Mouse (Mus musculus): ENCODE results near the gene Fnbp1. TPM values are rescaled to one million over a fixed set of nuclear protein-coding genes. Genes with fewer than 3 reads are reported as not detected.
A peak's percentile ranks its signal among the peaks of the same experiment; 100 is the strongest.

The Fnbp1 gene
- total RNA-seq, 2 experiments from 2014 or later: 97.8 to 101 TPM

DNA sequence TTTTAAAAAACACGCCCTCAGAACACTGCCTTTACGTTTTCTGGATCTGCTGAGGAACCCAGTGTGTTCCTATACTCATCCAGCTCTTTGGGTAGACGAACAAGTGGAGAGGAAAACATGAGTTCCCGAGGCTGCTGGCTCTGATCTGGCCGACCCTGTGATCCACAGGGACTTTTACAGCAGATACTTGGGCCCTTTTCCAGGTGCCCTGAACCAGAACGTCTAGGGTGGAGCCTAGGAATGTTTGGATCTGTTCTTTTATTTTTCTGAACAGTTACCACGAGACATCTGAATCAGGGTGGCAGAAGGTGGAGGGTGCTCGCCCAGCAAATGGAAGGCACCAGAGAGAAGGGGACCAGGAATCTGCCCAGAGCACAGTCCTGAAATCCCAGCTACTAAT lies 42.7 kb downstream of the Fnbp1 start:
- DNase-seq (ENCODE audit: low spot score in 2 of 2): no peak

GRCm38 (mm10) chr2:31098616-31099015 lies 43.2 kb downstream of the Fnbp1 start:
- no peak for DNase-seq (ENCODE audit: low spot score in 2 of 2)

DNA sequence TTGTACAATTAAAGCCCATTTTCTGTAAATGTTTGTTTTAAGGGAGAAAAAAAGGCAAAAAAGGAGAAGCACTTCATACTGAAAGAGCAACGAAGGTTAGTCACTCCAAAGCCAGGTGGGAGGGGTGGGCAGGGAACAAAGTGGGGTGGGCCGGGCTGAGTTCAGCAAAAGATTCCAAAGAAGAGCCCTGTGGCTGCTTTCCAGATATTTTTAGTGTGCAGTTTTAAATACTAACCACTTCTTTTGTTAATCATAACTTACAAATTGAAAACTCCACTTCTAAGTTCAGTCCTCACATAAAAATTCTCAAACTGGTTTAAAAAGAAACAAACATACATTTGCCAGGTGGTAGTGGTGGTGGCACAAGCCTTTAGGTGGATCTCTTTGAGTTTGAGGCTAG lies 44.5 kb downstream of the Fnbp1 start:
- DNase-seq (ENCODE audit: low spot score in 2 of 2): no peak

DNA sequence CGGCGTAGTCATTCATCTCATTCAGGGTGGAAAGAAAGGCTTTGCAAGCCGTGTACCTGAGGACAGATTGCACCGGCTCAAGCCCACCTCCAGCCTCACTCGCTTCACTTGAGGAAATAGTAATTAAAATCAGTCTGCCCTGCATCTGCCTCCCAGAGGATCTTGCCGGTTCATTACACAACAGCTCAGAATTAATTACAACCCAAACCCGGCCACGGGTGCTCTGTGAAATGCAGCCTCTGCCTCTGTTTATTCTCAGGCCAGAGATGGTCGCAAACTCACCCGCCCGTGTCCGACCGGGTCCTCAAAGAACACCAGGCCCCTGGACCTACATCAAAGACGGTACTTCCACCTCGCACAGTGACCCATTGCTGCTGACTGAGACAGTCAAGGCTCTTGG lies 45.7 kb downstream of the Fnbp1 start:
- no peak for DNase-seq (ENCODE audit: low spot score in 2 of 2)

DNA sequence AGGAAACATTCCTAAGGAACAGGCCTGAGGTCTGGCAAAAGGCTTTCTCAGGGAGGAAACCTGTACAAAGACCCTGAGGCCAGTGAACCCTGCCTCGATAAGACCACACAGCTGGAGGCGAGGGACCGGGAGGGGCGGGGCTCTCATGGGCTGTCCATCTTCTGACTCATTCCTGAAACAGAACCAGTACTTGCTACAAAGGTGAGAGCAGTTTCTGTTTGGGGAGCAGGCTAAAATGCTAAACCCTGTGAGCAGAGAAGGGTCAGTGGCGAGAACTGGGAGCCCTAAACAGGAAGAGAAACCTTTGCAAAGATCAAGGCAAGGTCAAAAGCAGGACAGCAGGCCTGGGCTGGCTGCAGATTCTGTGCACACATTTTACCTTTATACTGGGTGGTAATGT lies 47.2 kb downstream of the Fnbp1 start:
- no peak for DNase-seq (ENCODE audit: low spot score in 2 of 2)

- DNase-seq (ENCODE audit: low spot score in 2 of 2): no peak
These were observed 48.9 kb downstream of the Fnbp1 start for GRCm38 (mm10) chr2:31092939-31093338.

GRCm38 (mm10) chr2:31091182-31091581 lies 50.6 kb downstream of the Fnbp1 start:
- no peak for DNase-seq (ENCODE audit: low spot score in 2 of 2)

GRCm38 (mm10) chr2:31089607-31090006 lies 52.2 kb downstream of the Fnbp1 start:
- no peak for DNase-seq (ENCODE audit: low spot score in 2 of 2)

- DNase-seq (ENCODE audit: low spot score in 2 of 2): no peak
These were observed 52.9 kb downstream of the Fnbp1 start for GRCm38 (mm10) chr2:31088871-31089270.

DNA sequence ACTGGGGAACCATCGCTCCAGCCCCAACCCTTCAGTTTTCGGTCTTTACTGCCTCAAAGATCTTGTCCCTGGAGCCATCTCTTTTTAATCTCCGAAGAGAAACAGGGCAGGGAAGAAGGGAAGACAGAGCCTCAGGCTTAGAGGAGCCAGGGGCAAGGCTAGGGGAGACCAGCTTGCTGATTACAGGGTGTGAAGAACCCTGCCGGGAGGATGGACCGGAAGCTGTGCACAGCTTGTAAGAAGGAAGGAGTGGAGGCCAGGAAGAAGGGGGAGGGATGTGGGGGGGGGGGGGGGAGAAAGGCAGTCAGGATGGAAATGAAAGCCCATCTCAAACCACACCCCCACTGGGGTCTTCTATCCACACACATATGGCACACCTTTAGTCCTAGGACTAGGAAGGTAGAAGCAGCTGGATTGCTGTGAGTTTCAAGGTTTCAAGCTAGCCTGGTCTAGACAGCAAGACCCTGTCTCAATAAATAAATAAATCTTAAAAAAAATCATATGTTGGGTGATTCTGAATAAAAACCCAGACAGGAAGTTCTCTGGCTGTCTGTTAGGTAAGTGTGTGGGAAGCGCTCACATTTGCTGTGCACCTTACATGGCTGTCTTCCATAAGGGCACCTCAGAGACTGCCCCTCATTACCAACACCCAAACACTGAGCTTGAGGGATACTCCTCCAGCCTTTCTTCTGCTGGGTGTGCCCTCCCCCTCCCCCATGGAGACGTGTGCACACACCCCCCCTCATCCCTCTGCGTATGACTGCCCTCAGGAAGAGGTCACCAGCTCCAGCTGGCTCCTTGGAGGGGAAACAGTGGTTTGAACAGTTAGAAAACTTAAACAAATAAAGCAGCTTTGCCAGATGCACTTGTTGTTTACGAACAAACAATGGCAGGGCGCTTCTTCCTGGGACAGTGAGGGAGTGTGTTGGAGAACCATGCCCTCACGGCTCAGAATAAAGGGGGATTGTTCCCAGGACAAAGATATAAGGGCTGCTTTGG lies 53.8 kb downstream of the Fnbp1 start:
- peak in 1 of 2 experiments; percentile 20 for DNase-seq (ENCODE audit: low spot score in 2 of 2)

DNA sequence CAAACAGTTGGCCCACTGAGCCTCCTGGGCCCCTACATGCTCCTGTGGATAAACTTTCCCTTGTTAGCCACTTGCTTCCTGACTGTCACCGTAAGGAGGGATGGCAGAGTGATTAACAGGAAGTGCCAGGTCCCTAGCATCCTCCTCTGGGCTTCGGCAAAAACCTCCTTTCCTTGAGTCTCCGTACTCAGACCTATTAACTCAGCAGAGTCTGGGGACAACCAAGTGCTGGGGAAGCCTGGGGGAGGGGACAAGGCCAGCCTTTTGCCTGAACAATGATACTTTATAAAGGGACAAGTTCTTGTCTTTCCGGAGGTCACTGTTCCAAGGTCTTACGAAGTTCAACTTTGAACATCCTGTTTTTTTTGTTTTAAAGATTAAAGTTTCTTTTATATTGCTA lies 54.7 kb downstream of the Fnbp1 start:
- no peak for DNase-seq (ENCODE audit: low spot score in 2 of 2)

DNA sequence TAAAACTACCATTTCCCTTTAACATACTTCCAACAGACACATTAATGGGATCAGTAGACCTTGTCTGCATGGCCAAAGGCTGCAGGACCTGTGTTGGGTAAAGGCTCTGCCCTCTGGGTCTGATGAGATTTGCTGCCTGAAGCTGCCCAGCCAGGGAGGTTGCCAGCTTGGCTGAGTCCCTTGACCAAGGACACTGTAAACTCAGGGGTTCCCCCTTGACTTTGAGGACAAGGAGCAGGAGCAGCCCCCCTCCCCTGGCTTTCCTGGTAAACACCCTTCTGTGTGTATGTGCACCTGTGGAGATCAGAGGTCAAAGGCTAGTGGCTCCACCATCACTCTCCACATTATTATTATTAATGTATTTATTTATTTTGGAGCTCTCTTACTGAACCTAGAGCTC lies 55.3 kb downstream of the Fnbp1 start:
- no peak for DNase-seq (ENCODE audit: low spot score in 2 of 2)

DNA sequence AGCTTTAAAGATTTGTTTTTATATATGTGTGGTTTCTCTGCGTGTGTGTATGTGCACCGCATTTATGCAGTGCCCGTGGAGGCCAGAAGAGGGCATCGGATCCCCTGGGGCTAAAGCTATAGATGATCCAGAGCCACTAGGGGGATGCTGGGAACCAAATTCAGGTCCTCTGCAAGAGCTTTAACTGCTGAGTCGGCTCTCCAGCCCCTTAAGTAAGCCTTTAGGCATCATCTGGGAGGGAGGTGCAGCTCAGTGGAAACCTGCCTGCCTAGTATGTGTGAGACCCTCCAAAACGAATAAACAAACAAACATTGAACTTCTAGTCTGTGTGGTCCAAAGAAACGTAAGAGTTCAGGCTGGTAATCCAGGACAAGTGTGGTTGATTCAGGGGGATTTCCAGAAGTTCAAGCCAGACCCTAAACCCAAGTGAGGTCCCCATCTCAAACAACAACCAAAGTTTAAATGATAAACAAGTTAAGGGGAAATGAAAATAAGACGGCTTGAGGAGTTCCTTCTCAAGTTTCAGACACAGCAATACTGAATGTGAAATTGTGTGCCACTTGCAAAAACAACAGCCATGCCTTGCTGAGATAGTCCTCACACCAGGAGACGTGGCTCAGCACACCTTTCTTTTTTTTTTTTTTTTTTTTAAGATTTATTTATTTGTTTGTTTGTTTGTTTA lies 57.5 kb downstream of the Fnbp1 start:
- DNase-seq (ENCODE audit: low spot score in 2 of 2): no peak

- no peak for DNase-seq (ENCODE audit: low spot score in 2 of 2)
These were observed 58.4 kb downstream of the Fnbp1 start for GRCm38 (mm10) chr2:31083372-31083771.

DNA sequence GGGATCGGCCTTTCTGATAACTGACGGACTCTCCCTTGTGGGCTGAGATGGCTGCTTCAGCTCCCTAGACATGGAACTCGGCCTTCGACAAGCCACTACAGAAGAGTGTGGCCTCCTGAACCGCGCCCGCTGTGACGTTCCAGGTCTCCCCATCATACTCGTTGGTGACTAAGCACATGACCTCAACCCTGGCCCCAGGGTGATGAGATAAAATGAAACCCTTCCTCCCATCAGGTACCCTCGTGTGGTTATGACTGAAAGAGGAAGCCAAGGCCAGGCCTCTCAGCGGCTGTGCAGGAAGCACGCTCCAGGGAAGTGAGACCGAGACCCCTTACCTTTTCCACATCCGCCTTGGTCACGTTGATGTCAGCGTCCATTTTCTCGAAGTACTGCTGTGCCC lies 59.2 kb downstream of the Fnbp1 start:
- DNase-seq (ENCODE audit: low spot score in 2 of 2): no peak

DNA sequence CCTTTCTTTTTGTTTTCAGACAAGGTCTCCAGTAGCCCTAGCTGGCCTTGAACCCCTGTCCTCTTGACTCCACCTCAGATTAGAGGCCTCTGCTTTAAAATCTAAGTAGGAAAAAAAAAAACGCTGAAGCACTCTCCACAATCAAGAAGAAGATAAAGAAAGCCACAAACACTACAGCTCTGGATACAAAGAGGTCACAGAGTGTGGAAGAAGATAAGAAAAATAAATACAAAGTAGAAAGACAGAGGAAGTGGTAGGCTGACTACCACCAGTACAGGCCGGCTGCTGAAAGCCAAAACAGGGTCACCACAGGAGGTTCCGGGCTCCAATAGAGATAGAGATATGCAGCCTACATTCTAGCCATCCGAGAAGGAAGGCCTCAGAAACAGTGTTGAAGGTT lies 60.5 kb downstream of the Fnbp1 start:
- DNase-seq (ENCODE audit: low spot score in 2 of 2): no peak

- DNase-seq (ENCODE audit: low spot score in 2 of 2): no peak
These were observed 62.7 kb downstream of the Fnbp1 start for GRCm38 (mm10) chr2:31079117-31079516.

GRCm38 (mm10) chr2:31077574-31077973 lies 64.2 kb downstream of the Fnbp1 start:
- no peak for DNase-seq (ENCODE audit: low spot score in 2 of 2)

GRCm38 (mm10) chr2:31076351-31077140 lies 65.3 kb downstream of the Fnbp1 start:
- no peak for DNase-seq (ENCODE audit: low spot score in 2 of 2)

GRCm38 (mm10) chr2:31075836-31076235 lies 66.0 kb downstream of the Fnbp1 start:
- no peak for DNase-seq (ENCODE audit: low spot score in 2 of 2)

DNA sequence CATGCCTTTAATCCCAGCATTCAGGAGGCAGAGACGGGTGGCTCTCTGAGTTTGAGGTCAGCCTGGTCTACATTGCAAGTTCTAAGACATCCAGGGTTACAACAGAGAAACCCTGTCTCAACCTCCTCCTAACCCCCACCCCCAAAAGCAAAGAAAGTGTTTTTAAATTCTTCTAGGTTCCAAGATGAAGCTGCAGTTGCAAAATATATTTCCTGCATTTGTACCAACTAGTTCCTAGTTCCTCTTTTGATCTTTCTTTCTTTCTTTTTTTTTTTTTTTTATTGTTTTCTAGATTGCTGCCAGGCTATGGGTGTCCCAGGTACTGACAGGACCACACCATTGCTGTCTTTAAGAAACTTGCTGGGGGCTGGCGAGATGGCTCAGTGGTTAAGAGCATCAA lies 66.6 kb downstream of the Fnbp1 start:
- DNase-seq (ENCODE audit: low spot score in 2 of 2): no peak

DNA sequence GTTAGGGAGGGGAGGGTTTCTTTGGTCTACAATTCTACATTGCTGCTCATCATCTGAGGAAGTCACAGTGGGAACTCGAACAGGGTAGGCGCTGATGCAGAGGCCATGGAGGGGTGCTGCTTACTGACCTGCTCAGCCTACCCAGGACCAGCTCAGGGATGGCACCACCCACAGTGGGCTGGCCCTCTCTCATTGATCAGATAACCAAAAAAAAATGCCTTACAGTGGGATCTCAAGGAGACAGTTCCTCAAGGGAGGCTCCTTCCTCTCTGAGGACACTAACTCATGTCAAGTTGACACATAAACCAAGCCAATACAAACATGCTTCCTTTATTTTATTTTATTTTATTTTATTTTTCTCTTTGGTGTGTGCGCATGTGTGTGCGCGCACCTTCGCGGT lies 72.3 kb downstream of the Fnbp1 start:
- DNase-seq (ENCODE audit: low spot score in 2 of 2): no peak
